23 mouse cellular contexts compared by ENCODE assay signal in the genomic region with DNA sequence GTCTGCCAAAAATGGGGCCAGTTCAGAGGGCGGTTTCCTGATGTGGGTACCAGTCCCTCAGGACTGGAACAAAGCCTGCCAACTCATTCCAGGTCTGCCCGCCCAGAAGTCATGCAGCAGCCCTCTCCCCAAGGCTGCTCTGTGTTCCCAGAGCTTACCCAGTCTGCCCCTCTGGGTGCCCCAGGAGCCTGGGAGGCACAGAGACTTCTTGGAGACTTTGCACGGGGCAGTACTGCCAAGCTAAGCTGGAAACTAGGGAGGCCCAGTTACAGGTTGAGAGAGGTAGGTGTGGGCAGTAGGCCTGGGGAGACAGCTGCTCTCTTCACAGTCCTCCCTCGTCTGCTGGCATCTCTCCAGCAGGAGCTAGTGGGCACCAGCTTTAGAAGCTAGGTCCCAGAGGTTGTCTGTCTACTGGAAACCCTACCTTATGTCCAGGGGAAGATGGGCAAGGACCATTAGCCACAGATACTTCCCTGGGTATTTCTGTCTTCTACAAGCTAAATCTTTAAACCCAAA.
DNase-seq lines count a peak whose midpoint lies in the region; ATAC-seq and TF ChIP-seq lines count a peak whose summit lies in the region.
"Had no signal": no experiment of that assay in that cellular context is flagged by ENCODE, and none has a peak within 500 bp of the region (broad histone marks: within the 10 kb centered on the region; RNA-seq: fewer than 3 reads in every experiment).

No protein-coding gene starts in this region.

- intact Hi-C loops in left cerebral cortex, postnatal 4 days (cut with DNase I): no loop called here

- H3K36me3 ChIP-seq in kidney, adult 2 months (ENCODE audit: control insufficient read depth, insufficient read depth, low read length): no peaks in the 10 kb centered on the region
- H3K36me3 ChIP-seq: embryonic facial prominence, embryonic 15.5 days; forebrain, embryonic 10.5 days; heart, embryonic 13.5 days; hindbrain, embryonic 13.5 days had no signal

- TF ChIP-seq POLR2A in kidney, adult 2 months (IDR thresholded peaks at IDR 0.05; ENCODE audit: low read depth, low read length): no peak

- H3K4me1 ChIP-seq in kidney, adult 2 months (ENCODE audit: control insufficient read depth, insufficient read depth, low read length): no peaks in the 10 kb centered on the region
- H3K4me1 ChIP-seq: forebrain, embryonic 10.5 days; heart, embryonic 13.5 days had no signal

- peak; percentile 45 for DNase-seq in gastrocnemius, adult 18-20 months (ENCODE audit: low spot score)
- no peak for DNase-seq in gastrocnemius, postnatal 4 days (ENCODE audit: low spot score in 2 of 2)
- peak; percentile 31 for DNase-seq in left cerebral cortex, postnatal 4 days
- DNase-seq in left cerebral cortex, adult 8-10 months (ENCODE audit: low spot score in 2 of 2): no peak
- peak; percentile 1 for DNase-seq in right cerebral cortex, adult 18-20 months
- no peak for DNase-seq in right cerebral cortex, postnatal 36 days (ENCODE audit: low spot score in 2 of 2)
- no peak for DNase-seq in kidney, adult 2 months
- DNase-seq: adrenal gland, postnatal 14 days; cerebellum, adult 18-20 months; cerebellum, adult 9-11 months; embryo, embryonic 11 days; heart, postnatal 36 days had no signal

- H3K27me3 ChIP-seq in kidney, adult 2 months (replicated peaks; ENCODE audit: control insufficient read depth, insufficient read depth, low read length): no peaks in the 10 kb centered on the region
- H3K27me3 ChIP-seq: CH12.LX; embryonic facial prominence, embryonic 15.5 days; heart, embryonic 13.5 days; hindbrain, embryonic 13.5 days; Patski had no signal

- 64% methylated on average over 4 of the region's 4 CpGs for WGBS in kidney, adult 2 months

- H3K27ac ChIP-seq in kidney, adult 2 months (ENCODE audit: insufficient read depth, low read depth, low read length): no peak overlapping the region
- H3K27ac ChIP-seq: embryonic facial prominence, embryonic 15.5 days; forebrain, embryonic 10.5 days; heart, embryonic 13.5 days; hindbrain, embryonic 13.5 days; hindbrain, postnatal 0 days had no signal

- no peak for TF ChIP-seq CTCF in kidney, adult 2 months (conservative IDR thresholded peaks at IDR 0.05; ENCODE audit: insufficient read depth, insufficient read length, low read depth, low read length)

- no peak overlapping the region for H3K4me3 ChIP-seq in kidney, adult 2 months (ENCODE audit: insufficient read depth, low read depth, low read length)
- H3K4me3 ChIP-seq: embryonic facial prominence, embryonic 15.5 days; erythroblast, embryonic 14.5 days; forebrain, embryonic 10.5 days; heart, embryonic 13.5 days; hindbrain, embryonic 13.5 days had no signal

- ATAC-seq in hematopoietic stem cell, adult 5-6 weeks (replicated peaks in 1 of 2; ENCODE audit: insufficient read depth in 1 of 2, low FRiP score in 2 of 2, low TSS enrichment in 1 of 2, low read depth in 1 of 2, poor library complexity in 2 of 2, severe bottlenecking in 2 of 2): peak; percentile 25 to 27; a peak in 3 of 4 replicates
- ATAC-seq: activated CD4-positive, CD25-positive, alpha-beta regulatory T cell, adult 4 months; forebrain, embryonic 14.5 days; hindbrain, postnatal 0 days; Patski had no signal

Comparison
In these comparisons a context has a peak if more than half of its experiments do, and no peak if none do; other contexts are left out.
1. DNase-seq: peak in gastrocnemius, adult 18-20 months (single experiment), left cerebral cortex, postnatal 4 days (single experiment) and right cerebral cortex, adult 18-20 months (single experiment); none in gastrocnemius, postnatal 4 days (0 of 2), left cerebral cortex, adult 8-10 months (0 of 2), right cerebral cortex, postnatal 36 days (0 of 2) and kidney, adult 2 months (single experiment).